Mouse (Mus musculus): ENCODE measurements at regions not wholly inside any gene's neighbourhood (a gene's known extent, or its start where the extent isn't known, plus 50 kb on each side); places are given as distances from the start of the nearest gene placed in this dataset.

GRCm38 (mm10) chr19:24622776-24623175 lies 51.0 kb upstream of the Tmem252 start:
- intact Hi-C loops (cut with DNase I): loop anchor here (5.0 kb wide), 1 partner anchor 65 kb away; the partner anchor contains the start of gene Pip5k1b
- no peak for DNase-seq (ENCODE audit: low spot score in 2 of 2)

DNA sequence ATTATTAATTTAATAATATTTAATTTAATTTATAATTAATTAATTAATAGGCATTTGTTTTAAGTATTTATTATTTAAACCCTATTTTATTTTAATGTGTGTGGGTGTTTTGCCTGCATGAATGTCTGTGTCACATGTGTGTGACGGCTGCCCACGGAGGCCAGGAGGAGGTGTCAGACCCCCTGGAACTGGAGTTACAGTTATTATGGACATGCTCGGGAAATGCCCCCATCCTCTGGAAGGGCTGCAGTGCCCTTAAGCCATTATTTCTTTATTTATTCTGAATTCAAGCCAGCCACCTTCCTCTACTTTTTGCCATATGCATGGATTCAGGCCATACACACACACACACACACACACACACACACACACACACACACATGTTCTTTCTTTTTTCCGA lies 51.5 kb upstream of the Tmem252 start:
- intact Hi-C loops (cut with DNase I): loop anchor here (5.0 kb wide), 1 partner anchor 65 kb away; the partner anchor contains the start of gene Pip5k1b

DNA sequence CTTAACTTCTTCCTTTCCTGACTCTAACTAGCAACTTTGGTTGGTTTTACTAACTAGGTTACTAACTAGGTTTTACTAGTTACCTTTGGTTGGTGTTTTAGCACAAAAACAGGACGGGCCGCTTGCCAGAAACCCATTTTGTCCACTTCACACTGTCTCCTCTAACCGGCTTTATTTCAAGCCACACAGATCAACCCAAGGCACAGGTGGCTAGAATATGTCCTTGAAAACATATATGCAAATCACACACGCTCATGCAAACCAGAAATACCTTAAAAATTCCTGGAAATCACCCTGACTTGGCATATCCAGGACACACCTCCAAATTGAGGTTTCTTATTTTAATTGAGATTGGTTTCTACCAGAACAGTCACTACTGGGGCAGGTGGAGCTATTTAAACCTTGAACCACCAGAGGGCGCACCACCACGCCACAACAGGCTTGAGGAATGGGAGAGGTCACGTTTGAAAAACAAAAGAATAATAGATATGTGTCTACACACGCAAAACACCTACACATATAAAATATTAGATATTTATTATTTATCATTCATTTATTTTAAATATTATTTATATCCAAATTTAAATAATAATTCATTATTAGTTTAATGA lies 52.1 kb upstream of the Tmem252 start:
- intact Hi-C loops (cut with DNase I): loop anchor here (2.0 to 5.0 kb wide), 2 partner anchors 64 to 249 kb away; partner anchors contain the start of gene Pip5k1b
- peak; percentile 54 to 59 for DNase-seq (ENCODE audit: low spot score in 2 of 2)

More for the DNA sequence above, 51.5 kb upstream of the Tmem252 start:
- no peak for DNase-seq (ENCODE audit: low spot score in 2 of 2)

GRCm38 (mm10) chr19:24615762-24616310 lies 58.0 kb upstream of the Tmem252 start:
- DNase-seq (ENCODE audit: low spot score in 2 of 2): no peak
- intact Hi-C loops (cut with DNase I): no loop called here

DNA sequence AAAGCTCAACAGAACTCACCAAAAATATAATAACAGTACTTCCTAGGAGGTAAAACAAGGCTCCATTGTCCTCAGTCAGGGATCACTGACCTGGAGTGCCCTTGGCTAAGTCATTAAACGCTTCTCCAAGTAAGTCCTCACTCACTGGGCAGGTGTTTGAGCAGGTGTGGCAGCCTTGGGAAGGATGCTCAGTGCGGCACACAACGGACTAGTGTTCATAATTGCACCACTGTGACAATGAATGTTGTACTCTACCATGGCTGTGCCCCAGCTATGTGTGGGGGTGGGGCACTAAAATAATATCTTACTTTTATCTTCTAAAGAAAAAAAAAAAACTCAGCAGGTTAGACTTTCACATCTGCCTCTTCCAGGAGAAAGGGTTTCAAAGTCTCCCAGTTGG lies 52.2 kb upstream of the Pip5k1b start:
- intact Hi-C loops (cut with DNase I): no loop called here
- DNase-seq (ENCODE audit: low spot score in 2 of 2): no peak

- intact Hi-C loops (cut with DNase I): no loop called here
- no peak for DNase-seq (ENCODE audit: low spot score in 2 of 2)
Measured at GRCm38 (mm10) chr19:24606390-24606976, 50.8 kb upstream of the Pip5k1b start.
